Mouse (Mus musculus) neutrophil, adult 59 days (primary cell): ENCODE measurements around the gene Slc34a2. TPM values are rescaled to one million over a fixed set of nuclear protein-coding genes. Genes with fewer than 3 reads are reported as not detected.

Experiments used
- total RNA-seq, 2 experiments: library from RNA; stranded (reverse); gene quantifications; 1 replicate in 1 of 2; 2 replicates in 1 of 2; pipeline ENCODE4 v1.2.4; 2023

Gene Slc34a2
- total RNA-seq, result not detected

GRCm38 (mm10) chr5:53037781-53038180 is at the start of gene Slc34a2:
Gene Slc34a2, plus strand, starts transcription at chr5:53038081.

Other genes with a start within 250 kb of the Slc34a2 start
- 10 to 100 TPM; 32.6 to 37.2 TPM for gene Anapc4, start 204.1 kb upstream of the Slc34a2 start, total RNA-seq
- gene Sel1l3, start 175.8 kb downstream of the Slc34a2 start, total RNA-seq, result not detected
- gene Smim20, start 229.0 kb downstream of the Slc34a2 start, total RNA-seq, result 10 to 100 TPM; 26.6 to 32.1 TPM